Mouse (Mus musculus): ENCODE measurements around the gene Pcca. TPM values are rescaled to one million over a fixed set of nuclear protein-coding genes. Genes with fewer than 3 reads are reported as not detected.
"Not testable (repeated sequence)": the region's sequence is repeated elsewhere in the genome, so short reads cannot be mapped to it uniquely, and the experiment has no call there.

Gene Pcca
- polyA plus RNA-seq, 1 experiment: 24.8 TPM

- no peak overlapping the region for H3K4me3 ChIP-seq (replicated peaks; ENCODE audit: control insufficient read depth, low read depth, low read length)
- no peak for TF ChIP-seq POLR2A (IDR thresholded peaks at IDR 0.05; ENCODE audit: borderline replicate concordance, control insufficient read depth, low read depth, low read length)
- TF ChIP-seq CTCF (IDR thresholded peaks at IDR 0.05; ENCODE audit: control insufficient read depth, insufficient read depth, low read length): peak; percentile 39; the same call in 1 of the 2 replicates
- 83% methylated on average over 4 of the region's 4 CpGs for WGBS
These were observed 43.7 kb downstream of the Pcca start for GRCm38 (mm10) chr14:122577816-122578215.

GRCm38 (mm10) chr14:122582057-122582456 is 47.9 kb downstream of the Pcca start:
- H3K27ac ChIP-seq (ENCODE audit: control insufficient read depth, insufficient read depth, low read depth, low read length, poor library complexity): no peak overlapping the region
- no peaks in the 10 kb centered on the region for H3K4me1 ChIP-seq (ENCODE audit: control insufficient read depth, insufficient read depth, low read length)
- TF ChIP-seq POLR2A (IDR thresholded peaks at IDR 0.05; ENCODE audit: borderline replicate concordance, control insufficient read depth, low read depth, low read length) (no peak), CTCF (IDR thresholded peaks at IDR 0.05; ENCODE audit: control insufficient read depth, insufficient read depth, low read length) (no peak)
- H3K4me3 ChIP-seq (replicated peaks; ENCODE audit: control insufficient read depth, low read depth, low read length): no peak overlapping the region
- WGBS: 87% methylated on average over 4 of the region's 4 CpGs

More at GRCm38 (mm10) chr14:122577816-122578215, 43.7 kb downstream of the Pcca start:
- Histone ChIP-seq H3K27ac (ENCODE audit: control insufficient read depth, insufficient read depth, low read depth, low read length, poor library complexity) (no peak overlapping the region), H3K4me1 (ENCODE audit: control insufficient read depth, insufficient read depth, low read length) (no peaks in the 10 kb centered on the region)

GRCm38 (mm10) chr14:122582491-122583077 is 48.5 kb downstream of the Pcca start:
- TF ChIP-seq CTCF (IDR thresholded peaks at IDR 0.05; ENCODE audit: control insufficient read depth, insufficient read depth, low read length) (no peak), POLR2A (IDR thresholded peaks at IDR 0.05; ENCODE audit: borderline replicate concordance, control insufficient read depth, low read depth, low read length) (no peak)
- Histone ChIP-seq H3K4me1 (ENCODE audit: control insufficient read depth, insufficient read depth, low read length) (no peaks in the 10 kb centered on the region), H3K4me3 (replicated peaks; ENCODE audit: control insufficient read depth, low read depth, low read length) (no peak overlapping the region), H3K27ac (ENCODE audit: control insufficient read depth, insufficient read depth, low read depth, low read length, poor library complexity) (no peak overlapping the region)
- 84% methylated on average over 7 of the region's 7 CpGs for WGBS

- not testable (repeated sequence) for H3K27ac ChIP-seq (ENCODE audit: control insufficient read depth, insufficient read depth, low read depth, low read length, poor library complexity); H3K4me3 ChIP-seq (replicated peaks; ENCODE audit: control insufficient read depth, low read depth, low read length); H3K4me1 ChIP-seq (ENCODE audit: control insufficient read depth, insufficient read depth, low read length)
- 90% methylated on average over 2 of the region's 2 CpGs for WGBS
These were observed 50.0 kb downstream of the Pcca start for GRCm38 (mm10) chr14:122584087-122584486.

- TF ChIP-seq POLR2A (IDR thresholded peaks at IDR 0.05; ENCODE audit: borderline replicate concordance, control insufficient read depth, low read depth, low read length): no peak
- no peaks in the 10 kb centered on the region for H3K4me1 ChIP-seq (ENCODE audit: control insufficient read depth, insufficient read depth, low read length)
- no peak overlapping the region for H3K27ac ChIP-seq (ENCODE audit: control insufficient read depth, insufficient read depth, low read depth, low read length, poor library complexity)
- H3K4me3 ChIP-seq (replicated peaks; ENCODE audit: control insufficient read depth, low read depth, low read length): no peak overlapping the region
- WGBS: 81% methylated on average over 4 of the region's 4 CpGs
These were observed 52.8 kb downstream of the Pcca start for GRCm38 (mm10) chr14:122586942-122587341.

- H3K27ac ChIP-seq (ENCODE audit: control insufficient read depth, insufficient read depth, low read depth, low read length, poor library complexity): no peak overlapping the region
- no peaks in the 10 kb centered on the region for H3K4me1 ChIP-seq (ENCODE audit: control insufficient read depth, insufficient read depth, low read length)
- 52% methylated on average over 5 of the region's 5 CpGs for WGBS
- TF ChIP-seq CTCF (IDR thresholded peaks at IDR 0.05; ENCODE audit: control insufficient read depth, insufficient read depth, low read length): no peak
- no peak overlapping the region for H3K4me3 ChIP-seq (replicated peaks; ENCODE audit: control insufficient read depth, low read depth, low read length)
These were observed 63.4 kb downstream of the Pcca start for GRCm38 (mm10) chr14:122597534-122597933.

- TF ChIP-seq CTCF (IDR thresholded peaks at IDR 0.05; ENCODE audit: control insufficient read depth, insufficient read depth, low read length) (no peak), POLR2A (IDR thresholded peaks at IDR 0.05; ENCODE audit: borderline replicate concordance, control insufficient read depth, low read depth, low read length) (no peak)
- Histone ChIP-seq H3K4me3 (replicated peaks; ENCODE audit: control insufficient read depth, low read depth, low read length) (no peak overlapping the region), H3K27ac (ENCODE audit: control insufficient read depth, insufficient read depth, low read depth, low read length, poor library complexity) (no peak overlapping the region), H3K4me1 (ENCODE audit: control insufficient read depth, insufficient read depth, low read length) (no peaks in the 10 kb centered on the region)
- WGBS: 29% methylated on average over 2 of the region's 2 CpGs
These were observed 64.7 kb downstream of the Pcca start for GRCm38 (mm10) chr14:122598802-122599201.

- H3K27ac ChIP-seq (ENCODE audit: control insufficient read depth, insufficient read depth, low read depth, low read length, poor library complexity): no peak overlapping the region
- H3K4me3 ChIP-seq (replicated peaks; ENCODE audit: control insufficient read depth, low read depth, low read length): no peak overlapping the region
- TF ChIP-seq POLR2A (IDR thresholded peaks at IDR 0.05; ENCODE audit: borderline replicate concordance, control insufficient read depth, low read depth, low read length): no peak
- no peak for TF ChIP-seq CTCF (IDR thresholded peaks at IDR 0.05; ENCODE audit: control insufficient read depth, insufficient read depth, low read length)
- H3K4me1 ChIP-seq (ENCODE audit: control insufficient read depth, insufficient read depth, low read length): no peaks in the 10 kb centered on the region
- WGBS: 84% methylated on average over 9 of the region's 9 CpGs
These were observed 65.7 kb downstream of the Pcca start for GRCm38 (mm10) chr14:122599839-122600238.

- Histone ChIP-seq H3K4me1 (ENCODE audit: control insufficient read depth, insufficient read depth, low read length) (no peaks in the 10 kb centered on the region), H3K27ac (ENCODE audit: control insufficient read depth, insufficient read depth, low read depth, low read length, poor library complexity) (no peak overlapping the region), H3K4me3 (replicated peaks; ENCODE audit: control insufficient read depth, low read depth, low read length) (no peak overlapping the region)
- TF ChIP-seq POLR2A (IDR thresholded peaks at IDR 0.05; ENCODE audit: borderline replicate concordance, control insufficient read depth, low read depth, low read length): no peak
- no peak for TF ChIP-seq CTCF (IDR thresholded peaks at IDR 0.05; ENCODE audit: control insufficient read depth, insufficient read depth, low read length)
- WGBS: 81% methylated on average over 2 of the region's 2 CpGs
These were observed 68.6 kb downstream of the Pcca start for GRCm38 (mm10) chr14:122602701-122603100.

Data from bone marrow, adult 2 months (tissue).